Mouse (Mus musculus) left cerebral cortex, adult 18-20 months (tissue): Measurements from ENCODE around the gene Klhl33. TPM values are rescaled to one million over a fixed set of nuclear protein-coding genes. Genes with fewer than 3 reads are reported as not detected.
"Not testable (repeated sequence)": the region's sequence is repeated elsewhere in the genome, so short reads cannot be mapped to it uniquely, and the experiment has no call there.

Source experiments
- DNase-seq, 2 experiments: peaks; one replicate each; pipeline ENCODE4 v3.0.0; 2021 to 2022; ENCODE audit warnings: low spot score in 2 of 2, mixed read lengths in 1 of 2
- long read RNA-seq, 2 experiments: library from polyadenylated mRNA; stranded (forward); transcript quantifications; one replicate each; pipeline ENCODE4 v2.0.0; 2021
- total RNA-seq, 2 experiments: library from RNA; stranded (reverse); gene quantifications; 2 replicates each; pipeline ENCODE4 v1.2.3; 2021

Klhl33 gene
- 1 to 10 TPM; 5.6 to 6.5 TPM for total RNA-seq
- long read RNA-seq, experiment 1, transcript Klhl33-203 (1 exons, 1,819 nt): major isoform, 5 of 7 reads
- long read RNA-seq, experiment 1, partial matches to known transcripts: 1 of 7 reads
- long read RNA-seq, experiment 1, other reads (novel, unspliced or antisense): 0 of 7 reads
- long read RNA-seq, experiment 2, partial matches to known transcripts: 1 of 7 reads
- long read RNA-seq, experiment 2, other reads (novel, unspliced or antisense): 1 of 7 reads

- no peak for DNase-seq
These were observed at the start of gene Klhl33 for GRCm38 (mm10) chr14:50897374-50897765. Gene Klhl33, minus strand, starts transcription at chr14:50897507.

- DNase-seq: not testable (repeated sequence)
These were observed 48.2 kb upstream of the Klhl33 start for GRCm38 (mm10) chr14:50945526-50945925.

- not testable (repeated sequence) for DNase-seq
These were observed 47.8 kb upstream of the Klhl33 start for GRCm38 (mm10) chr14:50945081-50945480.

- not testable (repeated sequence) for DNase-seq
These were observed 47.3 kb upstream of the Klhl33 start for GRCm38 (mm10) chr14:50944668-50945033.

GRCm38 (mm10) chr14:50943932-50944667, 46.8 kb upstream of the Klhl33 start, which contains the start of gene Gm49342:
Gene Gm49342, plus strand, starts transcription at chr14:50944517.
- peak; percentile 80 to 86 for DNase-seq

DNA sequence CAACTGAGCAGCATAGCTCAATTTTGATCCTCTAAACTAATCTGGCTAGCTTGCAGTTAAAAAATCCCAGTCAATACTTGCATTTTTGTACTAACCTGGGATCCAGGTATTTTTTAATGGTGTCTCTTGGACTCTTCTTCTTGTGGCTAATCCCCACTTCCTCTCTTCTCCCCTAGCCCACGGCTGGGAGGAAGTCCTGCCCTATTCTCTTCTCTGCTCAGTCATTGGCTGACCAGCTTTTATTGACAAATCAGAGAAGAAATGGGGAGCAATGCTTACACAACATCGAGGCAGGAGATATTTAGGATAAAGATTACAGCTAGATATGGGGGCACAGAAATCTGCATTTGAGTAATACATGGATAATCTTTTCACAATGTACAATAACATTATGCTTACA, 41.6 kb upstream of the Klhl33 start:
- no peak for DNase-seq

DNA sequence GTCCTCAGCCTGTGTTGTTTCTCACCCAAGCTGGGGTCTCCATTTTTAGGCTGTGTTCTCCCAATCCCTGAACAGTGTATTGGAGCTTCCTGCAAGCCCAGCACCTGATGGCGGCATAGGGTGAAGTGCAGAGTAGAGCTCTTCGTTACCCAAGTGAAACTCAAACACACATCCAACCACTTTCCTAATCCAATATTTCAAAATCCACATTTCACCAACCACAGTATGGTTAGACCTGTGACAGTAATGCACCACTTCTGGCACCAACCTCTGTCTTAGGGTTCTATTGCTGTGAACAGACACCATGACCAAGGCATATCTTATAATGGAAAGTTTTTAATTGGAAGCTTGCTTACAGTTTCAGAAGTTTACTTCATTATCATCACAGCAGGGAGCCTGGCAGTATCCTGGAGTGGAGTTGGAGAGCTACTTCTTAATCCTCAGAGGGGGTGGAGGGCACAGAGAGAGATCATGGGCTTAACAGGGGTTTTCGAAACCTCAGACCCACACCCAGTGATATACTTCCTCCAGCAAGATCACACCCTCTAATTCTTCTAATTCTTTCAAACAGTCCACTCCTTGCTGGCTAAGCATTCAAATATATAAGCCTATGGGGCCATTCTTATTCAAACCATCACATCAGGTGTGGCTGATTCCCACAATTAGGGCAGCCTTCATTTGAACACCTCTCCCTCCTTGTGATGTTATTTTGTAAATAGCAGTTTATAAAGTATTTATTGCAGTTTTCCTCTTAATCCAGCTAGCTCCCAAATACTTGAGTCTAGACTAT, 41.0 kb upstream of the Klhl33 start:
- DNase-seq: no peak

DNA sequence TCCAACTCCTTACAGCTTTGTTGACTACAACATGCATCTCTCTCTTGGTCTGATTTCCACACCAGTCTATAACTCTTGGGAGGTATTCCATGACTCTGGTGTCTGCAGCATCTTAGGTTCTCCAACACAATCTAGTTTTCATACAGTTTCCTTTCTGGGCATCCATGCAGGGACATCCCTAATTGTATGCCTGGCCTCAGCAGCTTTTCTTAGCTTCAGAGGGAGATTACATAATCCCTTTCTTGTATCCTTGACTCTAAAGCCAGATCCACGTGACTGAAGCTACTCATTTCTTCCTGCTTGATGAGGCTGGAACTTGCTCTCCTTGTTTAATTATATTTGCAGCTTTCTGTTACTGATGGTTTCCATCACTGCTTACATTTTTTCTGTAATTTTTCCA, 39.3 kb upstream of the Klhl33 start:
- DNase-seq: no peak

- no peak for DNase-seq
These were observed 34.2 kb upstream of the Klhl33 start for GRCm38 (mm10) chr14:50931493-50932020.

- DNase-seq: peak; percentile 98 to 99
These were observed 33.6 kb upstream of the Klhl33 start, which contains the start of the genes Pip4p1 and Pnp for GRCm38 (mm10) chr14:50930754-50931492. Gene Pip4p1, minus strand, starts transcription at chr14:50930856. Gene Pnp, plus strand, starts transcription at chr14:50931082.

DNA sequence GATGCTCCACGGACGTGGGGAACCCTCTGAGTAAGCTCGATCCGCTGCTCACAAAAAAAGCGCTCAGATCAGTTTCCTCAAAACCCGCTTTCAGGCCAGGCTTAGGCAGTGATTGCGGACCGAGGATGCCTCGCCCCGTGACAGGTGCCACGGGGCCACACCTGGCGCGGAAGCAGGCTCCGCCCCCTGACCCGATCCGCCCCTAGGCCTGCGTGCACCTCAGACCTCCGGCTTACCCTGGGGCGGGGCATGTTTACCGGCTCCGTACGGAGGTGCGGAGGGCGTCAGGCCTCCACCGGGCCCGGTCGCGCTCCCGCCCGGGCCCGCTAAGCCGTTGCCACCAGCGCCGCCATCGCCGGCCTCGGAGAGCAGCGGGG, 33.1 kb upstream of the Klhl33 start:
- peak in 1 of 2 experiments; percentile 48 for DNase-seq

DNA sequence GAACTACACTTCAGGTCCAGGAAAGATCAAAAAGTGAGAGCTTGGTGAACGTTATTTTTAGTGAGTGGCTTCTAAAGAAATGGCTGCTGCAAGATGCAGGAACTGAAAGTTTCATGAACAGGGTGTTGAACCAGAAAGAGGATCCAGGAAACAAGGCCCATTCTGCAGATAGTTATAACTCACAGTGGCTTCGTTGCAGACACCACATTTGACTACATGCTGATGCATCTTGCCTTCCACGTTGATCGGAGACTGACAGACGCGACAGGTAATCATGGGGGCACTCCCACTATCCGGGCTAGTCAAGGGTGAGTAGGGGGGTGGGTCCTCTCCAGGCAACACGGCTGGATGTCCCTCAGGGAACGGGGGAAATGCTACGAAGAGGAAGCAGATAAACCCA, 32.6 kb upstream of the Klhl33 start:
- DNase-seq: no peak

- DNase-seq: no peak
These were observed 30.1 kb upstream of the Klhl33 start for GRCm38 (mm10) chr14:50927366-50927765.

GRCm38 (mm10) chr14:50925111-50925920, 28.0 kb upstream of the Klhl33 start:
- DNase-seq: no peak

GRCm38 (mm10) chr14:50924281-50925064, 27.2 kb upstream of the Klhl33 start, which contains the start of the genes Osgep and Apex1:
Gene Osgep, minus strand, starts transcription at chr14:50924893.
Gene Apex1, plus strand, starts transcription at chr14:50924968.
- DNase-seq: peak; percentile 94 to 97

GRCm38 (mm10) chr14:50923437-50923836, 26.1 kb upstream of the Klhl33 start:
- DNase-seq: not testable (repeated sequence)

DNA sequence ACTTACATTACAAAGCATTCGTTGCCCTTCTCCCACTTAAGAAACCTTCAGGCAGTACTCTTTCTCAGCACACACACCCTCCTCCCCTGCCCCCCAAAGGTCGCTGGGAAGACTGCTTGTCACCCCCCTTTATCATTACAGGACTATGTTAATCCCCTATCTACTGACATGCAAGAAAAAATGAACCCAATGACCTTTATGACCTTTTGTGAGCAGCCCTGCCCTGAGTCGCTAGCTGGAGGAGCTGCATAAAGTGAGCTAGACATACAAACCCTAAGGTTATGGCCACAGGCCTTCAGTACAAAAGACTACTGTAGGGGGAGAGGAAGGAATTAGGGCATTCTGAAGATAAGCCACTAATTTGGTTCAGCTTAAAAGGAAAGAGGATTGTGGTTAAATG, 14.0 kb upstream of the Klhl33 start:
- no peak for DNase-seq

DNA sequence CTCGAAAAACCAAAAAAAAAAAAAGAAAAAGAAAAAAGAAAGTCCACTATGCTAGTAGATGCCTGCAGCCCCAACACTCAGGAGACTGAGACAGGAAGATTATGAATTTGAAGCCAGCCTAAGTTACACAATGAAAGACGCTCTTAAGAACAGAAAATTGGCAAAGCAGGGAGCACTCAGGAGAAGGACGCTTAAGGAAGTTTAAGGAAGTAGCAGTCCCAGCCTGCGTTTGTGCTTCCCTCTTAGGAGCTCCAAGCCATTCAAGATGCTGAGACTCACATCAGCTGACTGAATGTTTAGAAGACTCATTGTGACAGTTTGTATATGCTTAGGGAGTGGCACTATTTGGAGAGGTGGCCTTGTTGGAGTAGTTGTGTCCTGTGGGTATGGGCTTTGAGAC, 10.8 kb upstream of the Klhl33 start:
- DNase-seq: no peak

GRCm38 (mm10) chr14:50905327-50905726, 8.0 kb upstream of the Klhl33 start:
- DNase-seq: not testable (repeated sequence)
